Mouse (Mus musculus): ENCODE data around the gene Mllt10. TPM values are rescaled to one million over a fixed set of nuclear protein-coding genes. Genes with fewer than 3 reads are reported as not detected.

Mllt10 gene
- total RNA-seq, 2 experiments from 2014 or later = 98.0 to 122 TPM

DNA sequence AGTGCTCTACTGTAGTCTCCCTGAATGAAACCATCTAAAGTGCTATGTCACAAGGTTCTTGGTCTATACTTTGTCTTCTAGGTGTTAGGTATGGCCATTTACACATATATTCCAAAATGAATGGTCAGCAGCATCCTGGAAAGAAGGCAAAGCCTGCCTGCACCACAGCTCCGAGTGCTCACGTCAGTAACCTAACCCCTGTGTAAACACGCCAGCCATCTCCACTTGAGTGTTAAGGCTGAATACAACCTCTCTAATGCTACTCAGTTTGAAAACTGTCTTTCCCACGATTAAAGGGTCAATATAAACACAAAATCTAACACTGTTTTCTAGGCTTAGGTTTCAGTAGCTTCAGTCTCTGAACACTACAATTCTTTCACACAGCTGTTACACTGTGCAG lies 176.1 kb downstream of the Mllt10 start:
- no peak for ATAC-seq (replicated peaks; ENCODE audit: low FRiP score, poor library complexity, severe bottlenecking)

DNA sequence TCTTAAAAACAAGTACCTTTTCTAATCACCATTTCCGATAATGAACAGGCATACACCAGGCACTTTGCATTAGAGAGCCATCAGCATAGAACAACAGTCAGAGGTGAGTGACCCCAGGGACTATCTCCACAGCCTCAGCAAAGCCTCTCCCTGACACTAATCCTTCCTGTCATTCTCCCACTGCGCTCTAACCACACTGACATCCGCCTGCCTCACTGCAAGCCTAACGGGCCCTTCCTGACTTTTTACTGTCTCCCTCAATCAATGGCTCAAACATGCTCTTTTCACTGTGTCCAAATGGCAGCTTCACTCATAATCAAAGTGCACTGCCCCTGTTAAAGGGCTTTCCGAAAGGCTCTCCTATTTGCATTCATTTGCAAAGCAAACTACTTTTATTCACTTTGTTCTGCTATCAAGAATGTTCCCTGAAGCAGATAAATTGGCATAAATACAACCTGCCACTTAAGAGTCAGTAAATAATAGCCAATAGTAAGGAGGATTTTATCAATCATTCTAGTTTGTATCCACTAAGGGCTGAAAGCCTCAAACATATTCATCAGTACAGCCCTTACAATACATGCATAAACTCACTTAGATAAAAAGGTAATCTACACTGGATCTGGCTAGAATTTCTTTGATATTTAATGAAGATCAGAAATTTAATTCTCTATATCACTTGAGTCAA lies 178.0 kb downstream of the Mllt10 start:
- no peak for ATAC-seq (replicated peaks; ENCODE audit: low FRiP score, poor library complexity, severe bottlenecking)

DNA sequence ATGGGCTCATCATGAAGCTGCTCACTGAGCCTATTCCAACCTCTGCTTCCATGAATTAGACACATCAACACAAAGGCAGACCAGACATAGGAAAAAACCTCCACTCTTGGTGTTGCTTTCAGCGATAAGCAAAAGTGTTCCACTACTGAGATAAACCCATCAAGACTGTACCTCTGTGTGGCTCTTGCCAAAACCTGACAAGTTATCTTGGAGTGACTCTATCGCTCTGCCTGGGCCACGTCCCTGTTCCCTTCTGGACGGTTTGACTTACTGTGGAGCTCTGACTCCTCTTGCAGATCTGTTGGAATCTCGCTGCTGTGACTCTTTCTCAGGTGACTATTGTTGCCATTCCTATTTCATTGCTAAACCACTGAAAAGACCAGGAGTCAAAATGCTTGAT lies 180.5 kb downstream of the Mllt10 start:
- ATAC-seq (replicated peaks; ENCODE audit: low FRiP score, poor library complexity, severe bottlenecking) = no peak

DNA sequence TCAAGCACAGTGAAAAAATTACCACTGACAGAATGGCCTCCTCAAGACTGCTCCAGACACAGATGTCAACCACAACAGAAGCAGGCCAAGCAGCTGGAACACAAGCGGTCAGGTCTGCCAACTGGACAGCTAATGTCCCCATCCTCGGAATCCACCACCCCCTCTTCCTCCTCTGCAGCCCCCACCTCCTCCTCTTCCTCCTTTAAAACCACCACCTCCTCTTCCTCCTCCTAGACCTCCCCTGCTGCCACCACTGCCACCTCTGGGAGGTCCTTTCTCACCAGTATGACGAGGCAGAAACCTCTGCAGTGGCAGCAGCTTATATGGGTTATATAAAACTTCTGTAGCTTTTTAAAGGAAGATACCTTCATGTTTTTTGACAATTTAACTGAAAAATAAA lies 194.2 kb downstream of the Mllt10 start:
- no peak for ATAC-seq (replicated peaks; ENCODE audit: low FRiP score, poor library complexity, severe bottlenecking)

Other genes with a start within 250 kb of the Mllt10 start
- not detected in 2 replicates for gene H2al2a, start 58.3 kb upstream of the Mllt10 start, total RNA-seq (2015; ENCODE audit: low replicate concordance)
- not detected in 2 replicates for gene H2al2a, start 58.3 kb upstream of the Mllt10 start, total RNA-seq (2017; ENCODE audit: low replicate concordance)
- gene A930004D18Rik, start 17.5 kb upstream of the Mllt10 start, total RNA-seq (2015; ENCODE audit: low replicate concordance) = not detected in 2 replicates
- not detected in 2 replicates for gene A930004D18Rik, start 17.5 kb upstream of the Mllt10 start, total RNA-seq (2017; ENCODE audit: low replicate concordance)
- not detected in 2 replicates for gene Skida1, start 6.2 kb upstream of the Mllt10 start, total RNA-seq (2015; ENCODE audit: low replicate concordance)
- not detected in 2 replicates for gene Skida1, start 6.2 kb upstream of the Mllt10 start, total RNA-seq (2017; ENCODE audit: low replicate concordance)

All from erythroid progenitor cell, adult 5-6 weeks (primary cell).